Mouse (Mus musculus) E14TG2a.4 (cell line): Measurements from ENCODE around the gene Nr1i3.

Experiments
- CTCF ChIP-seq: conservative IDR thresholded peaks from 2 replicates; pipeline ENCODE4 v1.5.1; 2014; ENCODE audit warnings: low read length
- NANOG ChIP-seq: IDR thresholded peaks from 2 replicates; pipeline ENCODE4 v1.6.1; 2014; ENCODE audit warnings: borderline replicate concordance, low read length, mixed read lengths
- POU5F1 ChIP-seq: IDR thresholded peaks from 2 replicates; pipeline ENCODE4 v1.6.1; 2014; ENCODE audit warnings: low read length, borderline replicate concordance

GRCm38 (mm10) chr1:171235791-171236190, 22.0 kb downstream of the Nr1i3 start:
- TF ChIP-seq CTCF = no peak
- TF ChIP-seq POU5F1 = no peak
- no peak for TF ChIP-seq NANOG
